Comparison of ENCODE assay signal across 10 mouse cellular contexts in genomic region chr9:32018020-32018419, GRCm38 (mm10).
A peak's percentile ranks its signal among the peaks of the same experiment; 100 is the strongest.
DNase-seq lines count a peak whose midpoint lies in the region; ATAC-seq and TF ChIP-seq lines count a peak whose summit lies in the region.
"Had no signal": no experiment of that assay in that cellular context is flagged by ENCODE, and none has a peak within 500 bp of the region (broad histone marks: within the 10 kb centered on the region; RNA-seq: fewer than 3 reads in every experiment).

No protein-coding gene starts in this region.

- no peak overlapping the region for H3K27ac ChIP-seq in forebrain, embryonic 16.5 days (ENCODE audit: low read length)
- no peak overlapping the region; the same call in 1 of the 2 replicates for H3K27ac ChIP-seq in forebrain, embryonic 15.5 days (replicated peaks)
- H3K27ac ChIP-seq in layer of hippocampus, adult 2 months: peak overlapping the region; percentile 87

- intact Hi-C loops in heart, postnatal 36 days (cut with DNase I): loop anchor here (2.0 kb wide), 1 partner anchor 17 kb away; no protein-coding TSS in a partner anchor

- TF ChIP-seq CTCF in layer of hippocampus, adult 2 months (conservative IDR thresholded peaks at IDR 0.05): no peak

- DNase-seq in layer of hippocampus, adult 2 months (ENCODE audit: low spot score in 2 of 2): peak in 1 of 2 experiments; percentile 27
- DNase-seq in layer of hippocampus, postnatal 25 days (ENCODE audit: extremely low spot score in 1 of 2, low spot score in 1 of 2): no peak
- peak; percentile 43 for DNase-seq in gastrocnemius, postnatal 10 days
- peak; percentile 71 to 74 for DNase-seq in heart, postnatal 36 days
- no peak for DNase-seq in right cerebral cortex, adult 18-20 months
- DNase-seq in ovary, adult 18-20 months (ENCODE audit: low spot score): no peak
- DNase-seq: cerebellum, adult 9-10 months; thymus, postnatal 25 days had no signal

- H3K4me3 ChIP-seq in forebrain, embryonic 16.5 days (replicated peaks; ENCODE audit: low read length): no peak overlapping the region
- H3K4me3 ChIP-seq in forebrain, embryonic 15.5 days: no peak overlapping the region
- peak overlapping the region; percentile 49 for H3K4me3 ChIP-seq in layer of hippocampus, adult 2 months

- H3K4me1 ChIP-seq in forebrain, embryonic 16.5 days (replicated peaks; ENCODE audit: control insufficient read depth, insufficient read depth, low read length): peaks cover 17% of the 10 kb centered on the region
- peaks cover 24% of the 10 kb centered on the region; the same call in 1 of the 2 replicates for H3K4me1 ChIP-seq in forebrain, embryonic 15.5 days

- no peaks in the 10 kb centered on the region for H3K36me3 ChIP-seq in forebrain, embryonic 16.5 days (ENCODE audit: control insufficient read depth, insufficient read depth)
- no peaks in the 10 kb centered on the region for H3K36me3 ChIP-seq in forebrain, embryonic 15.5 days

- ATAC-seq in forebrain, embryonic 16.5 days: peak; percentile 43; the same call in 1 of the 2 replicates
- no peak for ATAC-seq in forebrain, embryonic 15.5 days (replicated peaks)

- no peak overlapping the region for H3K4me2 ChIP-seq in forebrain, embryonic 16.5 days (ENCODE audit: low read length)
- no peak overlapping the region for H3K4me2 ChIP-seq in forebrain, embryonic 15.5 days (replicated peaks)

- H3K27me3 ChIP-seq in forebrain, embryonic 16.5 days (replicated peaks; ENCODE audit: control insufficient read depth, insufficient read depth, low read length): no peaks in the 10 kb centered on the region
- no peaks in the 10 kb centered on the region for H3K27me3 ChIP-seq in forebrain, embryonic 15.5 days

- H3K9ac ChIP-seq in forebrain, embryonic 16.5 days (replicated peaks; ENCODE audit: low read depth, low read length): no peak overlapping the region
- H3K9ac ChIP-seq in forebrain, embryonic 15.5 days (replicated peaks): no peak overlapping the region

- H3K9me3 ChIP-seq in forebrain, embryonic 16.5 days (ENCODE audit: control insufficient read depth, low read length): no peaks in the 10 kb centered on the region
- H3K9me3 ChIP-seq in forebrain, embryonic 15.5 days: no peaks in the 10 kb centered on the region

Comparison
In these comparisons a context has a peak if more than half of its experiments do, and no peak if none do; other contexts are left out.
1. DNase-seq: peak in gastrocnemius, postnatal 10 days (single experiment) and heart, postnatal 36 days (2 of 2); none in layer of hippocampus, postnatal 25 days (0 of 2), right cerebral cortex, adult 18-20 months (single experiment) and ovary, adult 18-20 months (single experiment).